In genomic region chr8:70181212-70181902, GRCm38 (mm10) we compare ENCODE assay signal across 13 mouse cellular contexts. TPM values are rescaled to one million over a fixed set of nuclear protein-coding genes. Genes with fewer than 3 reads are reported as not detected.
DNase-seq lines count a peak whose midpoint lies in the region; ATAC-seq and TF ChIP-seq lines count a peak whose summit lies in the region.
"Had no signal": no experiment of that assay in that cellular context is flagged by ENCODE, and none has a peak within 500 bp of the region (broad histone marks: within the 10 kb centered on the region; RNA-seq: fewer than 3 reads in every experiment).

No protein-coding gene starts in this region.

- no peaks in the 10 kb centered on the region for H3K9me3 ChIP-seq in hindbrain, embryonic 13.5 days
- H3K9me3 ChIP-seq in hindbrain, postnatal 0 days (ENCODE audit: low read length) = no peaks in the 10 kb centered on the region
- no peaks in the 10 kb centered on the region for H3K9me3 ChIP-seq in G1E (replicated peaks)
- H3K9me3 ChIP-seq in intestine, embryonic 15.5 days = no peaks in the 10 kb centered on the region
- H3K9me3 ChIP-seq in liver, embryonic 14.5 days (ENCODE audit: control insufficient read depth, low read length) = no peaks in the 10 kb centered on the region

- TF ChIP-seq CTCF in hindbrain, postnatal 0 days (IDR thresholded peaks at IDR 0.05; ENCODE audit: low read depth) = no peak
- TF ChIP-seq CTCF in G1E (IDR thresholded peaks at IDR 0.05; ENCODE audit: low read depth, low read length) = no peak
- TF ChIP-seq CTCF in liver, embryonic 14.5 days (IDR thresholded peaks at IDR 0.05; ENCODE audit: low read depth) = no peak

- H3K27me3 ChIP-seq in hindbrain, embryonic 13.5 days = no peaks in the 10 kb centered on the region
- H3K27me3 ChIP-seq in hindbrain, postnatal 0 days (ENCODE audit: insufficient read depth, low read length) = no peaks in the 10 kb centered on the region
- H3K27me3 ChIP-seq in G1E (ENCODE audit: insufficient read depth, low read length) = no peaks in the 10 kb centered on the region
- H3K27me3 ChIP-seq in intestine, embryonic 15.5 days (replicated peaks) = no peaks in the 10 kb centered on the region
- no peaks in the 10 kb centered on the region for H3K27me3 ChIP-seq in liver, embryonic 14.5 days (ENCODE audit: control insufficient read depth, insufficient read depth, low read length)
- H3K27me3 ChIP-seq: Patski had no signal

- no peak overlapping the region for H3K4me2 ChIP-seq in hindbrain, embryonic 13.5 days
- no peak overlapping the region for H3K4me2 ChIP-seq in hindbrain, postnatal 0 days (ENCODE audit: low read depth, low read length)
- H3K4me2 ChIP-seq in intestine, embryonic 15.5 days (replicated peaks) = no peak overlapping the region
- H3K4me2 ChIP-seq in liver, embryonic 14.5 days (ENCODE audit: low read depth) = peak overlapping the region; percentile 43

- peaks cover 4% of the 10 kb centered on the region; the same call in 1 of the 2 replicates for H3K4me1 ChIP-seq in hindbrain, embryonic 13.5 days (replicated peaks)
- H3K4me1 ChIP-seq in hindbrain, postnatal 0 days (ENCODE audit: insufficient read depth, low read length) = no peaks in the 10 kb centered on the region
- H3K4me1 ChIP-seq in G1E (ENCODE audit: insufficient read depth, low read depth, low read length) = peaks cover 33% of the 10 kb centered on the region
- H3K4me1 ChIP-seq in intestine, embryonic 15.5 days (replicated peaks) = peaks cover 9% of the 10 kb centered on the region
- peaks cover 9 to 15% of the 10 kb centered on the region in 2 experiments for H3K4me1 ChIP-seq in liver, embryonic 14.5 days (replicated peaks; ENCODE audit: control insufficient read depth in 2 of 2, insufficient read depth in 2 of 2, low read length in 1 of 2)

- H3K4me3 ChIP-seq in hindbrain, embryonic 13.5 days = no peak overlapping the region
- no peak overlapping the region for H3K4me3 ChIP-seq in hindbrain, postnatal 0 days (ENCODE audit: low read length)
- peak overlapping the region; percentile 45; the same call in 1 of the 2 replicates for H3K4me3 ChIP-seq in G1E (ENCODE audit: low read depth, low read length)
- no peak overlapping the region for H3K4me3 ChIP-seq in intestine, embryonic 15.5 days (replicated peaks)
- H3K4me3 ChIP-seq in liver, embryonic 14.5 days (ENCODE audit: insufficient read depth in 1 of 2, low read depth in 2 of 2, low read length in 2 of 2) = no peak overlapping the region

- DNase-seq in hindbrain, postnatal 0 days (ENCODE audit: low spot score) = no peak
- no peak for DNase-seq in G1E (ENCODE audit: low spot score)
- DNase-seq in liver, embryonic 14.5 days (ENCODE audit: low read depth in 3 of 3, low spot score in 3 of 3) = peak in 2 of 3 experiments; percentile 55 to 57
- DNase-seq in gastrocnemius, postnatal 36 days = no peak
- DNase-seq in yolk sac, embryonic 10.5 days (ENCODE audit: low spot score) = no peak
- DNase-seq: kidney, adult 11 months; right cerebral cortex, adult 18-20 months; thymus, postnatal 25 days had no signal

- WGBS in hindbrain, embryonic 13.5 days = 86% methylated on average over 16 of the region's 16 CpGs
- WGBS in hindbrain, postnatal 0 days = 81% methylated on average over 15 of the region's 16 CpGs
- 61% methylated on average over 16 of the region's 16 CpGs for WGBS in intestine, embryonic 15.5 days
- 58% methylated on average over 16 of the region's 16 CpGs for WGBS in liver, embryonic 14.5 days (ENCODE audit: insufficient replicate concordance)

- TF ChIP-seq EP300 in liver, embryonic 14.5 days (IDR thresholded peaks at IDR 0.05; ENCODE audit: low read depth) = no peak; the same call in 1 of the 2 replicates

- intact Hi-C loops in gastrocnemius, postnatal 36 days (cut with DNase I) = no loop called here

- H3K36me3 ChIP-seq in hindbrain, embryonic 13.5 days = peaks cover 54% of the 10 kb centered on the region
- peaks cover 8% of the 10 kb centered on the region; the same call in 1 of the 2 replicates for H3K36me3 ChIP-seq in hindbrain, postnatal 0 days (ENCODE audit: insufficient read depth, low read length)
- H3K36me3 ChIP-seq in G1E (replicated peaks) = peaks cover 87% of the 10 kb centered on the region
- peaks cover 9% of the 10 kb centered on the region; the same call in 1 of the 2 replicates for H3K36me3 ChIP-seq in intestine, embryonic 15.5 days
- peaks cover 4% of the 10 kb centered on the region for H3K36me3 ChIP-seq in liver, embryonic 14.5 days (replicated peaks; ENCODE audit: control insufficient read depth, insufficient read depth, low read depth)

- no peak overlapping the region for H3K27ac ChIP-seq in hindbrain, embryonic 13.5 days
- H3K27ac ChIP-seq in hindbrain, postnatal 0 days = no peak overlapping the region
- H3K27ac ChIP-seq in intestine, embryonic 15.5 days = no peak overlapping the region
- peak overlapping the region; percentile 21 for H3K27ac ChIP-seq in liver, embryonic 14.5 days
- H3K27ac ChIP-seq: macrophage had no signal

- H3K9ac ChIP-seq in hindbrain, embryonic 13.5 days = 0 out of 2 replicates have a peak overlapping the region, but pooled peaks have one; percentile 43
- H3K9ac ChIP-seq in hindbrain, postnatal 0 days (replicated peaks; ENCODE audit: low read length) = no peak overlapping the region
- H3K9ac ChIP-seq in intestine, embryonic 15.5 days = peak overlapping the region; percentile 23; the same call in 1 of the 2 replicates
- peak overlapping the region; percentile 13; the same call in 1 of the 2 replicates for H3K9ac ChIP-seq in liver, embryonic 14.5 days (replicated peaks)

- ATAC-seq in hindbrain, embryonic 13.5 days (ENCODE audit: low FRiP score) = 0 out of 2 replicates have a peak, but pooled peaks have one; percentile 9
- no peak for ATAC-seq in hindbrain, postnatal 0 days
- no peak for ATAC-seq in G1E (ENCODE audit: extremely low read depth, insufficient number of reproducible peaks, low FRiP score, poor library complexity, severe bottlenecking)
- peak; percentile 48 for ATAC-seq in intestine, embryonic 15.5 days
- peak; percentile 90 for ATAC-seq in liver, embryonic 14.5 days (ENCODE audit: insufficient read depth)
- ATAC-seq: Patski had no signal

RNA-seq across cellular contexts. Expression of gene Tmem161a, which starts 9.2 kb away (rescaled TPM):
- polyA plus RNA-seq in hindbrain, embryonic 13.5 days (2015; fragmentation: Nextera tagmentation; extraction: Ambion mirVana) = 44.3 and 52.3 TPM in 2 replicates
- total RNA-seq in hindbrain, postnatal 0 days (2014; rRNA removed) = 53.7 and 72.4 TPM in 2 replicates
- 45.2 and 46.4 TPM in 2 replicates for polyA plus RNA-seq in hindbrain, postnatal 0 days (2015; fragmentation: Nextera tagmentation; extraction: Ambion mirVana)
- total RNA-seq in G1E (2014; fragmentation: Nextera tagmentation) = 15.3 and 22.0 TPM in 2 replicates
- total RNA-seq in G1E (2017) = 15.8 and 22.0 TPM in 2 replicates
- polyA plus RNA-seq in G1E (2012) = 119 and 145 TPM in 2 replicates
- polyA plus RNA-seq in intestine, embryonic 15.5 days (2015; fragmentation: Nextera tagmentation; extraction: Ambion mirVana) = 55.7 and 64.3 TPM in 2 replicates
- polyA plus RNA-seq in liver, embryonic 14.5 days (2012; rRNA removed) = 33.0 and 38.0 TPM in 2 replicates
- polyA plus RNA-seq in liver, embryonic 14.5 days (2014; fragmentation: Nextera tagmentation; extraction: Ambion mirVana) = 15.6 TPM in 2 replicates
- 10 to 100 TPM; 75.3 to 75.9 TPM for total RNA-seq in gastrocnemius, postnatal 36 days (2021)

RNA-seq across cellular contexts. Expression of gene Slc25a42, which starts 30.7 kb away (rescaled TPM):
- polyA plus RNA-seq in hindbrain, embryonic 13.5 days (2015; fragmentation: Nextera tagmentation; extraction: Ambion mirVana) = 5.3 and 5.4 TPM in 2 replicates
- total RNA-seq in hindbrain, postnatal 0 days (2014; rRNA removed) = 12.0 and 17.1 TPM in 2 replicates
- 8.2 and 8.3 TPM in 2 replicates for polyA plus RNA-seq in hindbrain, postnatal 0 days (2015; fragmentation: Nextera tagmentation; extraction: Ambion mirVana)
- 18.8 and 19.3 TPM in 2 replicates for total RNA-seq in G1E (2014; fragmentation: Nextera tagmentation)
- 5.1 and 5.3 TPM in 2 replicates for total RNA-seq in G1E (2017)
- 9.7 and 12.1 TPM in 2 replicates for polyA plus RNA-seq in G1E (2012)
- polyA plus RNA-seq in intestine, embryonic 15.5 days (2015; fragmentation: Nextera tagmentation; extraction: Ambion mirVana) = 5.8 and 6.0 TPM in 2 replicates
- 14.7 and 16.1 TPM in 2 replicates for polyA plus RNA-seq in liver, embryonic 14.5 days (2012; rRNA removed)
- 3.3 and 4.5 TPM in 2 replicates for polyA plus RNA-seq in liver, embryonic 14.5 days (2014; fragmentation: Nextera tagmentation; extraction: Ambion mirVana)
- 10 to 100 TPM; 28.0 to 40.6 TPM for total RNA-seq in gastrocnemius, postnatal 36 days (2021)

RNA-seq across cellular contexts. Expression of gene Mef2b, which starts 41.8 kb away (rescaled TPM):
- polyA plus RNA-seq in hindbrain, embryonic 13.5 days (2015; fragmentation: Nextera tagmentation; extraction: Ambion mirVana) = 0.40 TPM in 2 replicates
- total RNA-seq in hindbrain, postnatal 0 days (2014; rRNA removed) = 0.40 and 0.52 TPM in 2 replicates
- polyA plus RNA-seq in hindbrain, postnatal 0 days (2015; fragmentation: Nextera tagmentation; extraction: Ambion mirVana) = 0.90 and 1.1 TPM in 2 replicates
- total RNA-seq in G1E (2014; fragmentation: Nextera tagmentation) (2.1 and 4.4 TPM in 2 replicates), G1E (2017) (0.17 and 0.55 TPM in 2 replicates)
- 2.3 and 3.1 TPM in 2 replicates for polyA plus RNA-seq in G1E (2012)
- polyA plus RNA-seq in intestine, embryonic 15.5 days (2015; fragmentation: Nextera tagmentation; extraction: Ambion mirVana) = 0.11 TPM in 1 of 2 replicates, not detected in the other
- 0.03 and 0.04 TPM in 2 replicates for polyA plus RNA-seq in liver, embryonic 14.5 days (2012; rRNA removed)
- polyA plus RNA-seq in liver, embryonic 14.5 days (2014; fragmentation: Nextera tagmentation; extraction: Ambion mirVana) = not detected in 2 replicates
- under 1 TPM; 0.28 to 0.32 TPM for total RNA-seq in gastrocnemius, postnatal 36 days (2021)
- total RNA-seq: common myeloid progenitor, adult 5-6 weeks had no signal
- polyA plus RNA-seq: macrophage had no signal

RNA-seq across cellular contexts. Expression of gene Borcs8, which starts 42.1 kb away (rescaled TPM):
- 53.6 and 58.2 TPM in 2 replicates for polyA plus RNA-seq in hindbrain, embryonic 13.5 days (2015; fragmentation: Nextera tagmentation; extraction: Ambion mirVana)
- 71.4 and 74.0 TPM in 2 replicates for total RNA-seq in hindbrain, postnatal 0 days (2014; rRNA removed)
- polyA plus RNA-seq in hindbrain, postnatal 0 days (2015; fragmentation: Nextera tagmentation; extraction: Ambion mirVana) = 47.5 and 55.0 TPM in 2 replicates
- total RNA-seq in G1E (2014; fragmentation: Nextera tagmentation) (65.0 and 73.8 TPM in 2 replicates), G1E (2017) (82.4 and 114 TPM in 2 replicates)
- 24.7 and 42.9 TPM in 2 replicates for polyA plus RNA-seq in G1E (2012)
- 34.6 and 40.1 TPM in 2 replicates for polyA plus RNA-seq in intestine, embryonic 15.5 days (2015; fragmentation: Nextera tagmentation; extraction: Ambion mirVana)
- polyA plus RNA-seq in liver, embryonic 14.5 days (2012; rRNA removed) = 27.0 and 27.1 TPM in 2 replicates
- 25.1 and 25.4 TPM in 2 replicates for polyA plus RNA-seq in liver, embryonic 14.5 days (2014; fragmentation: Nextera tagmentation; extraction: Ambion mirVana)
- 10 to 100 TPM; 14.2 to 16.3 TPM for total RNA-seq in gastrocnemius, postnatal 36 days (2021)

RNA-seq across cellular contexts. Expression of gene Rfxank, which starts 42.4 kb away (rescaled TPM):
- polyA plus RNA-seq in hindbrain, embryonic 13.5 days (2015; fragmentation: Nextera tagmentation; extraction: Ambion mirVana) = 12.5 and 14.3 TPM in 2 replicates
- total RNA-seq in hindbrain, postnatal 0 days (2014; rRNA removed) = 13.8 and 20.5 TPM in 2 replicates
- polyA plus RNA-seq in hindbrain, postnatal 0 days (2015; fragmentation: Nextera tagmentation; extraction: Ambion mirVana) = 8.4 and 9.7 TPM in 2 replicates
- total RNA-seq in G1E (2014; fragmentation: Nextera tagmentation) (11.9 and 12.6 TPM in 2 replicates), G1E (2017) (7.2 and 13.2 TPM in 2 replicates)
- polyA plus RNA-seq in G1E (2012) = 4.9 and 6.0 TPM in 2 replicates
- 11.7 and 12.3 TPM in 2 replicates for polyA plus RNA-seq in intestine, embryonic 15.5 days (2015; fragmentation: Nextera tagmentation; extraction: Ambion mirVana)
- polyA plus RNA-seq in liver, embryonic 14.5 days (2012; rRNA removed) = 5.3 and 6.4 TPM in 2 replicates
- polyA plus RNA-seq in liver, embryonic 14.5 days (2014; fragmentation: Nextera tagmentation; extraction: Ambion mirVana) = 6.1 and 7.0 TPM in 2 replicates
- total RNA-seq in gastrocnemius, postnatal 36 days (2021) = 1 to 10 TPM; 6.2 to 9.3 TPM

Comparison
In these comparisons a context has a peak if more than half of its experiments do, and no peak if none do; other contexts are left out.
1. ATAC-seq: peak in hindbrain, embryonic 13.5 days (single experiment), intestine, embryonic 15.5 days (single experiment) and liver, embryonic 14.5 days (single experiment); none in hindbrain, postnatal 0 days (single experiment) and G1E (single experiment).
2. DNase-seq: peak in liver, embryonic 14.5 days (2 of 3); none in hindbrain, postnatal 0 days (single experiment), G1E (single experiment), gastrocnemius, postnatal 36 days (0 of 2) and yolk sac, embryonic 10.5 days (single experiment).